Mouse (Mus musculus) midbrain, embryonic 11.5 days (tissue): Measurements from ENCODE around the gene Kcnq2. TPM values are rescaled to one million over a fixed set of nuclear protein-coding genes. Genes with fewer than 3 reads are reported as not detected.
A peak's percentile ranks its signal among the peaks of the same experiment; 100 is the strongest.

ENCODE experiments used
- ATAC-seq: fragments of 200-750 bp; cut with Nextera tagmentation; 2 replicates; pipeline ENCODE4 v1.8.0; 2017; ENCODE audit warnings: moderate TSS enrichment, moderate library complexity; ENCODE audit not compliant: low FRiP score
- DNase-seq: peaks from one replicate; pipeline ENCODE4 v3.0.0; 2015; ENCODE audit warnings: low spot score; ENCODE audit errors: missing footprints
- H3K27ac ChIP-seq: fragments of 300-500 bp; sonication (generic); 2 replicates; pipeline ENCODE4 v1.5.1; 2014; ENCODE audit warnings: low read depth, low read length
- H3K27me3 ChIP-seq: fragments of 300-500 bp; sonication (generic); 2 replicates; pipeline ENCODE4 v1.6.1; 2014; ENCODE audit warnings: mild to moderate bottlenecking, low read length, moderate library complexity, mixed read lengths; ENCODE audit not compliant: control insufficient read depth, insufficient read depth
- H3K36me3 ChIP-seq: fragments of 300-500 bp; sonication (generic); 2 replicates; pipeline ENCODE4 v1.6.1; 2014; ENCODE audit warnings: mild to moderate bottlenecking, low read length, moderate library complexity, mixed read lengths; ENCODE audit not compliant: control insufficient read depth, insufficient read depth
- H3K4me1 ChIP-seq: fragments of 300-500 bp; sonication (generic); 2 replicates; pipeline ENCODE4 v1.6.1; 2014; ENCODE audit warnings: low read length; ENCODE audit not compliant: control insufficient read depth, insufficient read depth
- H3K4me2 ChIP-seq: fragments of 300-500 bp; sonication (generic); 2 replicates; pipeline ENCODE4 v1.6.1; 2014; ENCODE audit warnings: mild to moderate bottlenecking, moderate library complexity
- H3K4me3 ChIP-seq: fragments of 300-500 bp; sonication (generic); 2 replicates; pipeline ENCODE4 v1.5.1; 2014; ENCODE audit warnings: low read depth, low read length
- H3K9ac ChIP-seq: fragments of 300-500 bp; sonication (generic); 2 replicates; pipeline ENCODE4 v1.6.1; 2014; ENCODE audit warnings: low read length
- H3K9me3 ChIP-seq: fragments of 300-500 bp; sonication (generic); 2 replicates; pipeline ENCODE4 v1.6.1; 2016; ENCODE audit warnings: low read length; ENCODE audit not compliant: control insufficient read depth
- WGBS: fragments of 180-500 bp; shearing (Covaris S2); extraction: QIAGEN DNeasy Blood & Tissue Kit; methylation state at CpG from one replicate; pipeline ENCODE4 v1.1.7; 2014; 5-methylcytosine and 5-hydroxymethylcytosine counted together
- polyA plus RNA-seq: library from polyadenylated mRNA; unstranded; fragments of >200 nt; fragmentation: Nextera tagmentation; extraction: Ambion mirVana; gene quantifications from 2 replicates; pipeline ENCODE4 v1.2.1, GENCODE M21; 2014

Kcnq2 gene
- polyA plus RNA-seq, 1 experiment from 2014 or later, result 8.8 TPM

GRCm38 (mm10) chr2:181120922-181121449 lies 14.1 kb downstream of the Kcnq2 start:
- no peak overlapping the region for H3K9ac ChIP-seq
- no peaks in the 10 kb centered on the region for H3K36me3 ChIP-seq
- DNase-seq, result peak; percentile 91
- no peaks in the 10 kb centered on the region for H3K27me3 ChIP-seq
- H3K4me2 ChIP-seq, result no peak overlapping the region
- H3K27ac ChIP-seq, result peak overlapping the region; percentile 74
- 80% methylated on average over 4 of the region's 4 CpGs for WGBS
- peak; percentile 87 for ATAC-seq
- H3K4me1 ChIP-seq, result peaks cover 16% of the 10 kb centered on the region
- H3K9me3 ChIP-seq, result no peaks in the 10 kb centered on the region
- H3K4me3 ChIP-seq, result no peak overlapping the region

- no peak; the same call in 1 of the 2 replicates for ATAC-seq
- Histone ChIP-seq H3K27ac (no peak overlapping the region; the same call in 1 of the 2 replicates), H3K9ac (no peak overlapping the region), H3K9me3 (no peaks in the 10 kb centered on the region), H3K4me1 (peaks cover 16% of the 10 kb centered on the region), H3K36me3 (no peaks in the 10 kb centered on the region), H3K4me3 (no peak overlapping the region), H3K27me3 (no peaks in the 10 kb centered on the region), H3K4me2 (no peak overlapping the region)
- DNase-seq, result peak; percentile 75
- WGBS, result 39% methylated on average over 10 of the region's 10 CpGs
These were observed 15.1 kb downstream of the Kcnq2 start for GRCm38 (mm10) chr2:181119952-181120351.

- H3K27ac ChIP-seq, result no peak overlapping the region
- peak; percentile 35 for DNase-seq
- WGBS, result 86% methylated on average over 5 of the region's 5 CpGs
These were observed 18.7 kb downstream of the Kcnq2 start for GRCm38 (mm10) chr2:181116436-181116835.

GRCm38 (mm10) chr2:181115367-181115766 lies 19.7 kb downstream of the Kcnq2 start:
- no peaks in the 10 kb centered on the region for H3K27me3 ChIP-seq
- no peak overlapping the region for H3K9ac ChIP-seq
- H3K4me3 ChIP-seq, result no peak overlapping the region
- no peak for ATAC-seq
- no peaks in the 10 kb centered on the region for H3K9me3 ChIP-seq
- no peak for DNase-seq
- H3K4me2 ChIP-seq, result no peak overlapping the region
- H3K36me3 ChIP-seq, result no peaks in the 10 kb centered on the region
- H3K27ac ChIP-seq, result no peak overlapping the region
- WGBS, result 84% methylated on average over 3 of the region's 3 CpGs
- peaks cover 19% of the 10 kb centered on the region for H3K4me1 ChIP-seq

More at GRCm38 (mm10) chr2:181116436-181116835, 18.7 kb downstream of the Kcnq2 start:
- Histone ChIP-seq H3K9ac (no peak overlapping the region), H3K4me1 (peaks cover 30% of the 10 kb centered on the region), H3K27me3 (no peaks in the 10 kb centered on the region), H3K9me3 (no peaks in the 10 kb centered on the region), H3K4me2 (no peak overlapping the region), H3K36me3 (no peaks in the 10 kb centered on the region), H3K4me3 (no peak overlapping the region)
- no peak for ATAC-seq

- no peak overlapping the region for H3K9ac ChIP-seq
- H3K27ac ChIP-seq, result no peak overlapping the region
- no peak overlapping the region for H3K4me2 ChIP-seq
- H3K36me3 ChIP-seq, result no peaks in the 10 kb centered on the region
- peak; percentile 68 for ATAC-seq
- no peaks in the 10 kb centered on the region for H3K27me3 ChIP-seq
- no peak overlapping the region for H3K4me3 ChIP-seq
- WGBS, result 52% methylated on average over 8 of the region's 8 CpGs
- DNase-seq, result peak; percentile 90
- H3K4me1 ChIP-seq, result peaks cover 15% of the 10 kb centered on the region
- no peaks in the 10 kb centered on the region for H3K9me3 ChIP-seq
These were observed 21.2 kb downstream of the Kcnq2 start for GRCm38 (mm10) chr2:181113762-181114361.

- Histone ChIP-seq H3K27me3 (no peaks in the 10 kb centered on the region), H3K36me3 (no peaks in the 10 kb centered on the region), H3K4me1 (peaks cover 15% of the 10 kb centered on the region), H3K27ac (no peak overlapping the region), H3K9ac (no peak overlapping the region), H3K4me2 (no peak overlapping the region), H3K4me3 (no peak overlapping the region), H3K9me3 (no peaks in the 10 kb centered on the region)
- 95% methylated on average over 1 of the region's 1 CpGs for WGBS
- DNase-seq (peak; percentile 31), ATAC-seq (no peak)
These were observed 23.4 kb downstream of the Kcnq2 start for GRCm38 (mm10) chr2:181111665-181112064.

- Histone ChIP-seq H3K4me3 (no peak overlapping the region), H3K4me1 (peaks cover 8% of the 10 kb centered on the region), H3K27me3 (no peaks in the 10 kb centered on the region), H3K27ac (no peak overlapping the region), H3K9ac (no peak overlapping the region), H3K4me2 (no peak overlapping the region), H3K9me3 (no peaks in the 10 kb centered on the region), H3K36me3 (no peaks in the 10 kb centered on the region)
- 60% methylated on average over 2 of the region's 2 CpGs for WGBS
- ATAC-seq, result no peak
- DNase-seq, result peak; percentile 59
These were observed 31.0 kb downstream of the Kcnq2 start for GRCm38 (mm10) chr2:181104111-181104510.

- 0 out of 2 replicates have a peak overlapping the region, but pooled peaks have one; percentile 36 for H3K9ac ChIP-seq
- peak; percentile 54; the same call in 1 of the 2 replicates for ATAC-seq
These were observed 32.9 kb downstream of the Kcnq2 start for GRCm38 (mm10) chr2:181102161-181102560.

GRCm38 (mm10) chr2:181101626-181102025 lies 33.5 kb downstream of the Kcnq2 start:
- Histone ChIP-seq H3K4me1 (peaks cover 8% of the 10 kb centered on the region), H3K27me3 (no peaks in the 10 kb centered on the region), H3K27ac (no peak overlapping the region), H3K36me3 (no peaks in the 10 kb centered on the region), H3K9me3 (no peaks in the 10 kb centered on the region), H3K9ac (no peak overlapping the region), H3K4me2 (no peak overlapping the region), H3K4me3 (no peak overlapping the region)
- peak; percentile 53 for DNase-seq
- ATAC-seq, result no peak
- 75% methylated on average over 1 of the region's 1 CpGs for WGBS

More at GRCm38 (mm10) chr2:181102161-181102560, 32.9 kb downstream of the Kcnq2 start:
- DNase-seq, result peak; percentile 84
- no peaks in the 10 kb centered on the region for H3K36me3 ChIP-seq
- peaks cover 8% of the 10 kb centered on the region for H3K4me1 ChIP-seq
- no peak overlapping the region for H3K4me2 ChIP-seq
- no peaks in the 10 kb centered on the region for H3K27me3 ChIP-seq
- no peak overlapping the region for H3K27ac ChIP-seq
- WGBS, result 21% methylated on average over 2 of the region's 2 CpGs
- no peak overlapping the region for H3K4me3 ChIP-seq
- no peaks in the 10 kb centered on the region for H3K9me3 ChIP-seq
